Mouse (Mus musculus) layer of hippocampus, postnatal 10 days (tissue): ENCODE data around the gene St6galnac4. TPM values are rescaled to one million over a fixed set of nuclear protein-coding genes. Genes with fewer than 3 reads are reported as not detected.
A peak's percentile ranks its signal among the peaks of the same experiment; 100 is the strongest.

Experiments
- DNase-seq, 2 experiments: peaks; one replicate each; pipeline ENCODE4 v3.0.0; 2021; ENCODE audit warnings: low spot score in 2 of 2
- long read RNA-seq: library from polyadenylated mRNA; stranded (forward); transcript quantifications from one replicate; pipeline ENCODE4 v2.0.0, GENCODE M21; 2023
- total RNA-seq, 2 experiments: library from RNA; stranded (reverse); gene quantifications; 2 replicates each; pipeline ENCODE4 v1.2.3; 2021

The St6galnac4 gene
- total RNA-seq, result 10 to 100 TPM; 41.9 to 47.1 TPM
- long read RNA-seq, transcript St6galnac4-201 (6 exons, 3,626 nt), result minor isoform, 19 of 62 reads
- long read RNA-seq, transcript St6galnac4-204 (5 exons, 2,826 nt), result major isoform, 30 of 62 reads
- long read RNA-seq, partial matches to known transcripts, result 3 of 62 reads
- long read RNA-seq, other reads (novel, unspliced or antisense), result 10 of 62 reads

DNA sequence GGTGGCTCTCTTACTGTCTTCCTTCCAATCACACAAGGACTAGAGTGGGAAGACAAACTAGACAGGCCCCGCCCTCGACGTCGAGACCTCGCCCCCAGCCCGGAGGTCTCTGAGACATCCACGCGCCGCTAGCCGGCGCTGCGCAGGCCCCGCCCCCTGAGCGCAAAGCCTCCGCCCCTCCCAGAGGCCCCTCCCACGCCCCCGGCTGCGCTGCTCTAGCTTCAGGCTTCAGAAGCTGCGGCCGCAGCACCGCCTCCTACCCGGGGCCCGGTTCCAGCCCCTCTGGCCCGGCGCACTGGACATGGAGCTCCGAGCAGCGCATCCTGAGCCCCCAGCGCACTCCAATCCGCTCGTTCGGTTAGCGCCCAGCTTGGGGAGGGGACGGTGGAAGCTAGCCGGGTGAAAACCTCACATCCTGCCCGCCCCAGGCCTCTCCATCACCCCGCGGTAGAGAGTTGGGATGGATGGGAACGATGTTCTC lies at the start of gene St6galnac4:
St6galnac4 (plus strand) TSS at position 225 of the 481 bp plus-strand sequence.
- DNase-seq, result peak; percentile 88 to 93

DNA sequence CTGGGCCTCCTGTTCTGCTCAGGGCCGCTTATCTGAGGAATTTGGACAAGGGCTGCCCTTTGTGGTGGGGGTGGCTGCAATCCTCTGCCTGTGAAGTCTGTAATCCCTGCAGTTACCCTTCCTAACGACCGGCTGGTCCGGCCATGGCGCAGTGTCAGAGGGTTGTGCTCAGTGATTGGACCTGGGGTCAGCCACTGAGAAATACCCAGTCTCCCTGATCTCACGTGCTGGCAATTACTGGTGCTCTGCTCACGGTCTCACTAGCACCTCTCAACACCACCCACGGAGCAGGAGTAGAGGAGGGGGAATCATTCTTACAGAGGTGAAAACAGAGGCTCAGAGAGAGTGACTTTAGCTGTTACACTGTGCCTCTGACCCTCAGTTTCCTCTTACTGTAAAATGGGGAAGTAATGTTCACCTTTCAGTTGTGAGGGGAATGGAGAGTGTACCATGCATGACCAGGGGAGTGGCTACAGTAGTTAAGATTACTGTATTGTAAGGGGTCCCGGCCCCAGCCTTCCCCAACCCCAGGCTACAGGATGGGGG lies 49.5 kb upstream of the St6galnac4 start:
- DNase-seq, result no peak

DNA sequence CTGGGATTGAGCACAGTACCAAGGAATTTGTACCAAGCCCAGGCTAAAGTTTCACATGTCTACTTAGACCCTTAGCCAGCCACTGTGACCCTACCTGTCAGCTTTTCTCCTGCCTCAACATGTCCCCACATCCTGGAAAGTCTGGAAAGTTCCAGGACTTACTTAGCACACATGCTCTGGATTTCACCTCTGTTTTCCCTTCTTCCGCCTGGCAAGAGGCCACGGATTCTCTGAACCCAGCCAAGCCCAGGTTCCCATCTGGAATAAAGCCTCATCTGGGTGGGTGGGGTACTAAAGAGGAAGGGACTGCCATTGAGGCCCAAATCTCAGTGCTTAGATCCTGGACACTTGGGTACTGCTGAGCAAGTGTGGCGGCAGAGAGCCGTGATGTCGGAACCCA lies 49.0 kb upstream of the St6galnac4 start:
- DNase-seq, result no peak

DNA sequence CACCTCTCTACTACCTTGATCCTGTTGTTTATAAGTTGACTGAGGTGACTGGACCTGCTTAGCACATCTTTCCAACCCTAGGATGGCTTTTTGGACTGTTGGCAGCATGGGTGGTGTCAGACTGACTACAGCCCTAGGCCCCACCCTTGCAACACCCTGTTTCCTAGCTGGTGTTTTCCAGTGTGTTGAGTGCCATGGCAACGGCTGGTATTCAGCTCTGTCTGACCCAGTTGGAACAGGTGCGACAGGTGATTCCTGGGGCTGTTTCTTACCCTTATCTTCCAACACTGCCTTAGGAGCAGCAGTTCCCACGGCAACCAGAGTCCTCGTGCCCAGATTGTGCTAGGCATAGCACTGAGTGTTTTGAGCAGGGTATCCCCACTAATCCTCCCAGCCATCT lies 48.4 kb upstream of the St6galnac4 start:
- DNase-seq, result no peak

DNA sequence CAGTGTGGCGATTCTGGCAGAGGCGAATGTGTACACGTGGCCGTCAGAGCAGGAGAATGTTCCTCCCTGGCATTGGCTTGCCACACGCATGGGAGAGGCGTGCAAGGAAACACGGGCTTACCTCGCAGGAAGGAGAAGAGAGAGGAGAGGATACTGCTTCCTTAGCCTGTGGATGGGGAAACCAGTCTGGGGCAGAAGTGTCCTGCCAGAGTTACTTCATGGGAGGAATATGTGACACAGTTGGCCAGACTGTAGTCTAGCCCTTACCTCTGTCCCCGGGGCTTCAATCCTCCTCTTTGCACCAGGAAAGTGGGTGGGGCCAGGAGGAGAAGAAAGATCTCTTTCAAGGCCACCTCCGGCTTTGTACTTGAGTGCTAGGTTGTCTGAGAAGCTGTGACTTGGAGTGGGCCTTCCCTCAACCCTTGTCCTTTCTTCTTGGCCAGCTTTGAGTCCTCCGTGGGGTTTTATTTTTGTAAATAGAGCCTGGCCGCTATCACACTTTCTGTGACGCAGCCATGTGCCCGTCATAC lies 47.4 kb upstream of the St6galnac4 start:
- no peak for DNase-seq

DNA sequence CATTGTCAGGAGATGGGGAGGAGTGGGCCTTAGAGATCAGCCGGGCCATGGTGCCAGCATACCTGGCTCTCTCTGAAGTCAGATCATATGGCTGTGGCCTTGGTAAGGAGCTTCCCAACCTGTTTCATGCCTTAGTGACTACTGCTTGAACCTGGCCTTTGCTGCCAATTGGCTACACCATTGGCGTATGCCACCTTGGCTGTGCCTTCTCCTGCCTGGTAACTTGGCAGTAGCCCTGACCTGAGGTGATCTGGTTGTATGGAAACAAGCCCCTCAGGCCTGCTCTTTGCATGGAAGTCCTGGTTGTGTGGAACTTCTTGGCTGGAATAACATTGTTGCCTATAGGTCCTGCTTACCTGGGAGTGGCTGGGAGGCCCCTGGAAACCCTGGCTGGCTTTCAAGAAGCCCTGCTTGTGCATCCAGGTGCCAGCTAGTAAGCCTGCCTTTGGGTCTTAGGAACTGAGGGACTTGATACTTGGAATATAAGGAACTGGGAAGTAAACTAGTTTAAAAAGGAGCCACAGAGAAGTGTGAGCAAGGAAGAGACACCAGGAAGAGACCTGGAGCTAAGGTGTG lies 45.5 kb upstream of the St6galnac4 start:
- DNase-seq, result no peak

DNA sequence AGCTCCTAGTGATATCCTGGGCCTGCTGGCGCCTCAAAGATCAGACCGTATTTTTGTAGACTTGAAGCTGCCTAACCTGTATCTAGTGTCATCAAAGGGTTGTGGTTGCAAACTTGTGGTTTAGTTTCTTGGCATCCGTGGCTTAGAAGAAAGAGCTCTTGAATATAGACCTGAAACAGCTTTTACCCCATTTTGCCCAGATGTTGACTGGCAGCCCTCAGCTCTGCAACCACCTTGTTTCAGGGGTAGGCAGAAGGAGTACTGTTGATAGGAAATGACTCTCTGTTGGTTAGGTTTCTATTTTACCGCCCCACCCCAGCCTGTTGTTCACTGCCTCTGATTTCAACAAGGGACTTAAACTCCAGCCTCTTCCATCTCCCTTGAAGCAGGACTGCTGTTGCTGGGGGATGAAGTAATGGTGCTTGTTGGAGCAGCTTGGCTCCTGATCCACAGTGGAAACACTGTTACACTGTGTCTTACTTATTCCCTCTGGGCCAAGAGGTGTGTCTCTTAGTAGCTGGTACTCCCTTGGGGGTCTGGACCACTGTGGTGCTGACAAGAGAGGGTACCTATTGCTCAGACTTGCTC lies 44.8 kb upstream of the St6galnac4 start:
- no peak for DNase-seq

DNA sequence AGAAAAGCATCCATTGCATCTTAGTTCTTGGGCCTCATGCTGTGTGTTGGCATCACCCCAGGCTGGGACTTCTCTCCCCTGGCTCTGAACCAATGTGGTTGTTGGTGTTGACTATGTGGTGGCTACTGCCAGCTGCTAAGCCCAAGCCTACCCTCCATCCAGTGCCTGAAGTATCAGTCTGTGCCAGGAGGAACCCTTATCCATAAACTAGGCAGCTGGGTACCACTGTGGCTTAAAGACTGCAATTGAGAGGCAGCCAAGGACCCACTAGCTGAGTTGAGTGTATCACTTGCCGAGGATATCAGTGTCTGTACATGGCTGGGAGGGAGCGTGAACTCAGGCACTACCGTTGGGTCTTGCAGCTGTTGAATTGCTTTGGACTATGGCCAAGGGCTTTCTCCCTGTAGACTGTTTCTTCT lies 43.9 kb upstream of the St6galnac4 start:
- DNase-seq, result peak in 1 of 2 experiments; percentile 49

DNA sequence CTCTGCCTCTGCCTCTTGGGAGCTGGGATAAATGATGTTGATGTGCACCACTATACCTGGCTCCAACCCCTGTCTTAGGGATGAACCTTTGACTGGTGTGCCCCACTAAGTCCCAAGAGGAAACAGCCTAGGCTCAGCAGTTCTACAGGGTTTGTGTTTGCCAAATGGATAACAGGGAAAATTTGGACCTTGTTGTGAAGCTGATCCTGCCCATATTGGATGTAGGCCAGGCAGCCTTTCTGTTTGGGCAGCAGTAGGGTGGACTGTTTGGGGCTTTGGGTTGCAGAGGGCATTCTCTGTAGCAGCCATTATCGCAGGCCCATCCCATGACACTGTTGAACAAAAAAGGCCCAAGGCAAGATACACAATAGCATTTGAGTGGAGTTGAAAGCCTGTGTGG lies 39.9 kb upstream of the St6galnac4 start:
- no peak for DNase-seq

DNA sequence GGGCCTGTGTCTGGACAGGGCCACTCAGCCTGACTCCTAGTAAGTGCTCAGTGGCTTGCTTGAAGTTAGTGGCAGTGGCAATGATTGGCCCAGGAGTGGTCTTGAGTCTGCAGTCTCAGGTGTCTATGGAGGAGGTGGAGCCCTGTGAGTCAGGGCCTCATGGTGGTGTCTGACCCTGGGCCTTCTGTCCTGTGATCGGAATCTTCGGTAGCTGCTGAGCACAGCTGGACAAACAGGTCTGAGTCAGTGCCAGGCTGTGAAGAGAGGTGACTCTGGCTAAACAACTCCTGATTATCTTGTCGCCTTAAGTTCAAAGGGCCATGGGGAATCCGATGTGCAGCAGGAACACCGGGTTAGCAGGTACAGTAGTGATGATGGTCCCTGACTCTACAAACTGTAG lies 39.5 kb upstream of the St6galnac4 start:
- DNase-seq, result no peak

DNA sequence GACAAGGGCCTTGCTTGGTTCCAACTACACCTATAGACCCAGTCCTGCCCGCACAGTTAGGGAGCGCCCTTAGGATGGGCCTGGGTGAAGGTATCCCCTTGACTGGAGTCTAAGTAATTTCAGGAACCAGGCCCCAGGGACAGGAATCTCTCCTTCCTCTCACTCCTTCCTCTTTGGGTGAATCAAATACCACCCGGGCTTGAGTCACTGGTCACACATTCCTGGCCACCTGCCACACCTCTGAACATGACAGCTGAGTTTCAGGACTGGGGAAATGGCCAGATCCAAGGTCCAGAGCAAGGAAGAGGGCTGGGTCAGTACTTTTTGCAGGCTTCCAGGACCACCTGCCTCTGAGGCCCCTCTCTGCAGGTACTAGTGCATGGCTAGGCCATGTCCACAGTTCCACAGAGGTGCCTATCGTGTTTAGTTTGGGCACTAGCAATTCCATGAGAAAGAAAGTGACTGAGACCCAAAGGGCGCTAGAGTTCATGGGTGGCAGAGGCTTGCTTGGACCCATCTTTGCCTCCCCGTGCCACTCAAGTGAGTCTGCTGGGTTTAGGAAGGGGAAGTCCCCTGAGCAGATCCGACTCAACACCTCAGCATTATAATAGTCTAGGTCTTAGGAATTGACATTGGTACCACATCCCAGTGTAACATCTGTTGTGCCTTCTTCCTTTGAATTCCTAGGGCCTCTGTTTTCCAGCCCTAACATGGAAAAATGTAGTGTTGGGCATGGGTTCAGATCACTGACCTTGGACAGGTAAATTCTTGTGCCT lies 38.7 kb upstream of the St6galnac4 start:
- DNase-seq, result no peak

DNA sequence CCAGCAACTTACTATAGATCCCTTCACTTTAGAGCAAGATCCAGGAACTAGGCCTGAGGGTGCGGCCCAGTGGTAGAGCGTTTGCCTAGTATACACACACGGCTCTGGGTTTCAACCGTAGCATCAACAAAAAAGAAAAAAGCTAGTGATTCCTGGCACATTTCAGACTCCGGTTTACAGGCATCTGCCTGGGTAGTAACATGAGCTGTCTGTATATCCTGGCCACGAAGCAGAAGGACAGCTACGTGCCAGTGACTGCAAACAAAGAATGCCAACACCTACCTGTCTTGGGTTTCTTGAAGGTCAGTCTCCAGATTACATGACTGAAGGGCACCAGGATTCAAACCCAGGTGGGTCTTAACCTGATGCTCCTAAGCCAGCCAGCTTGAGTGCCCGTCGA lies 37.7 kb upstream of the St6galnac4 start:
- no peak for DNase-seq

DNA sequence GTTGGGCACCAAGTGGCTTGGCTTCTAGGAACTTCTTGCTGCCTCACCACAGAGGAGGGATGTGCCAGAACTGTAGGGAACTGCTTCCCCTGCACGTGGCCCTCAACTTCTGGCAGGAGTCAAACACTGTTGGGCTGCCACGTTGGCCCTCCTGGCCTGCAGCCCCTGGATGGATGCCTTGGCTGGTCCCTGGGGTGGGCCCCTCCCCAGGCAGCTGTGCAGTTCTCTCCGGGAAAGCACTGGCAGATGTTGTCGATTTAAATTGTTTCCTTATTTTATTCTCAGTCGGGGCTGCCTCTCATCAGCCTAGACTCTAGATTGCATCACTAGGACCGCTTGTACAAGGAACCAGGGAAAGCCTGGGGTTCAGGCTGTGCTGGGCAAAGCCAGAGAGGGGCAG lies 37.1 kb upstream of the St6galnac4 start:
- DNase-seq, result peak in 1 of 2 experiments; percentile 50

DNA sequence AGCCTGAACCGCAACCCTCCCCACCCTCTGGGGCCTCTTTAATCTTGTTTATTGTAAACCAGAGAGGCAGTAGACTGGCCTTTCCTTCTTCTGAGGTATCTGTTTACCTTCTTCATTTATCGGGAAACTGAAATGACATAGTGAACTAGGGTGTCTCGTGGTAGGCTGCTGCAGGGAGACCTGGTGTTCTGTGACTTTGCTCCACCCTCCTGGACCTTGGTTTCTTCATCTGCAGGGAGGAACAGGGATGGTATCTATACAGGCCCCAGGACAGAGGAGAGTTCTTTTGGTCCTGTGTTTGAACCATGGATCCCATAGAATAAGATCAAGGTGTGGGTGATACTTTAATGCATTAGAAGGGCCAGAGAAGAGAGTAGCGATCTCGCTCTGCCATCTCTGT lies 35.7 kb upstream of the St6galnac4 start:
- no peak for DNase-seq

DNA sequence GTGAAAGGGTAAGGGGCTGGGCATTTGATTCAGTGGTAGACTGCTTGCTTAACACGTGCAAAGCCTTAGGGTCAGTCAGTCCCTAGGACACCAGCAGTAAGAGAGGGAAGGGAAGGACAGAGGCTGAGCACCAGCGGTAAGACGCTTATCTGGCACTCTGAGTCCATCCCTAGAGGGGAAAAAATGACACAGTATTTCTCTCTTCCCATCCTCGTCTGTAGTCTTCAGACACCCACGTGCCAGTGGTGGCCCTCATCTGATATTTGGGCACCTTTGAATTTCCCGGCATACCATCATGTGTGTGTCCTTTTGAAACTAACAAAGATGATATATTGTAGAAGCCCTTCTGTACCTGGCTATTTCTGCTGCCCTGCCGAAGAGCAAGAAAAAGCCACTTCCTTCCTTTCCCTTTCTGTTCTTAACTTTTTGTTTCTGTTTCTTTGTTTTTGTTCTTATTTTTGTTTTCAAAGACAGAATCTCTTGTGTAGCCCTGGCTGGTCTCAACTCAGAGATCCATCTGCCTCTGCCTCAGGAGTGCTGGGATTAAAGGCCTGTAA lies 33.2 kb upstream of the St6galnac4 start:
- DNase-seq, result no peak

DNA sequence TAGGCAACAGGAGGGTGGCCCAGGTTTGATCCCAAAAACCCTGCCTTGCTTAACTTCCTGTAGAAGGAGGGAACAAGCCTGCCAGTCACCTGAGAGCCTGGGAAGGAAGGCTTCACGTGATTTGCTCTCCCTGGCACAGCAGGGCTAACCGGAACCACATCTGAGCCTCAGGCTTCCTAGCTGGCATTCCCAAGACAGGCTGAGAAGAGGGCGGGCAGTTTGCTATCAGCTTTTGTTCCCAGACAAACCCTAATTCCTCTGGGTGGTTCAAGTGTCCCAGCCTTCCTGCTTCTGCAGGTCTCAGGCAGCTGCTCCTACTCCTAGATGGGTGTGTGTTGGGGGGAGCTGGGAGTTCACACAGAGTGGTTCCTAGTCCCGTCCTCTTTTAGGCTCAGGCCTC lies 31.4 kb upstream of the St6galnac4 start:
- no peak for DNase-seq

DNA sequence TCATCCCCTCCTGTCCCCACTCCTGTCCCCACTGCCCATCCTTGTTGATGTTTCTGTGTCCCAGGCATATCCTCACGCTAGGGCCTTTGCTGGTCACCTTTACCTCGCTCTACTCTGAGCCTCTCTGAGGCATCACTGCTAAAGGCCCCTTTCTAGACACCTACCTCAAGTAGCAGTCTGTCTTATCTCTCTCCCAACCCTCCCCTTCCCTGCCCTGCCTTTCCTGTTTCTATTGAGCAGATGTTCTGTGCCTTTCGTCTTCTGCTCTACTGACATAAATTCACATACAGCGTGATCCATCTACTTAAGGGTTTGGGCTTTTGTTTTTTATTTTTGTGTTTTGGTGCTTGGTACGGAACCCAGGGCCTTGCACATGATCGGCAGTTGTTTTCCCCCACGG lies 30.9 kb upstream of the St6galnac4 start:
- no peak for DNase-seq

DNA sequence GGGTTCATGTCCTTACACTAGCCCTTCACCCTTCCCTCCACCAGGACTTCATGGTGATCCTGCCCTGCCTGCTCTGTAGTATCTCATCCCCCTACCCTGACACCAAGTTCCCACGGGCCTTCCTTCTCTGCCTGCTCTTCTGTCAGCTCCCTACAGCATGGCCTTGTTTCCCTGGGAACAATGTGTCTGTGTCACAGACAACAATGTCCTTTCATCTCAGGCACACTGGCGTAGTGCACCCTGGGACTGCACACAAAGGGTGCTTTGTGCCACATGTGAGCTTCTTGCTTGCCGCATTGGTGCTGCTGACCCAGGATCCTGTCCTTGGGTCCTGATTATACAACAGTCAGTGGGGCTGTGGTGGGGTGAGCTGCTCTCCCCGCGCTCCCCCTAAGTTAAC lies 27.3 kb upstream of the St6galnac4 start:
- peak in 1 of 2 experiments; percentile 54 for DNase-seq

DNA sequence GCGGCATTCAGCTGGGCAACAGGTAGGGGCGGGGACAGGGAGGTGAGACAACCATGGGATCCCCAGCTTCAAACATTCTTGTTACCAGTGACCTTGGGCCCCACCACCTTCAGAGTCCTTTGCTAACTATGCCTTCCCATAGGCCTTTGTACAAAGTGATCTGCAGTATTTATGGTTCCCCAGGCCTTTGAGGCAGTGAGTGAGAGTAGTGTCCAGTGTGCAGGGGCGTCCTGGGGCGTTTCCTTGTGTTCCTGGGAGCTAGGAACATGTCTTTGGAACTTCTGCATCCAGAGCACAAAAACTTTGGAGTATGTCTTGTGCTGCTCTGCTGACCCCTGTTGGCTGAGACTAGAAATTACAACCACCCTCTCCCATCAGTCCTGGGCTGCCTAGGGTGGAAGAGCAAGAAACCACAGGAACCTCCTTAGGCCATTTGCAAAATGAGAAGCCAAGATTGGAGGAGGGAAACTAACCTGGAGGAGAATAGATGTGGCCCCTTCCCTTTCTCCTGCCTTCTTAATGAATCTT lies 20.3 kb upstream of the St6galnac4 start:
- peak; percentile 75 to 81 for DNase-seq

DNA sequence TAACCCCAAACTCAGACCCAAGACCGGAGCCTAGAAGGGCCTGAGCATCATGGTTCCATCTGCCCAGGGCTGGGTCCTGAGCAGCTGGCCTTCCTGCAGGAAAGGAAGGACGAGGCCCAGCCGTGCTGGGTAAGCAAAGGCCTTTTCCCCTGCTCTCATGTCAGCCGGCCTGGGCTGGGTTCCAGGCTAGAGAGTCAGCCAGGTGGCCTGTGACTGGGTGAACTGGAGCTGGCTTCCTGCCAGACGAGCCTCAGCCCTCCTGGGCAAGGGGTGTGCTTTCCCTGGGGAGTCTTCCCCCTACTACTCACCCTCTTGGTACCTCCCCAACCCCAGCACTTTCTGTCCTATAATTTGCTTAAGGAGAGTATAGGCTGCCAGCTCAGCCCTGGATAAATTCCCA lies 18.7 kb upstream of the St6galnac4 start:
- no peak for DNase-seq

DNA sequence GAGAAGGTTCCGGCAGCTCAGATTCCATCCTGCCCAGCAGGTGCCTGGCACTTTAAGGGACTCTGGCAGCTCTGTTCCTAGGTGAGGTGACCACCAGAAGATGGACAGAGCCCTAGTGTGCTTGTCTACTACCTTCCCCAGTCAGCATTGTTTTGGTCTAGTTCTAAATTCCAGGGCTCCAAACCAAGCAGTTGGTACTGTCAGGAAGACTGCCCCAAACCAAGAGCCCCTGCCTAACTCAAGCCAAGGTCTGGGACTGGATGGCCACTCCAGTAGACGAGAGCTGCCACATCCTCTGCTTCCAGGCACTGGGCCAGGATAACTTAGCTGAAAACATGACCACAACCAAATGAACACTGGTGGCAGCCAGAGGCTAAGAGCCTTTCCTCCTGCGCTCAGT lies 18.0 kb upstream of the St6galnac4 start:
- DNase-seq, result no peak
